Mouse (Mus musculus) monocyte, adult 2 months (primary cell): ENCODE data around the gene Srgap3.
"Not testable (repeated sequence)": the region's sequence is repeated elsewhere in the genome, so short reads cannot be mapped to it uniquely, and the experiment has no call there.

ENCODE experiments used
- DNase-seq, 2 experiments: peaks; one replicate each; pipeline ENCODE4 v3.0.0; 2022; ENCODE audit warnings: low spot score in 2 of 2, low read depth in 1 of 2

Srgap3 gene

DNA sequence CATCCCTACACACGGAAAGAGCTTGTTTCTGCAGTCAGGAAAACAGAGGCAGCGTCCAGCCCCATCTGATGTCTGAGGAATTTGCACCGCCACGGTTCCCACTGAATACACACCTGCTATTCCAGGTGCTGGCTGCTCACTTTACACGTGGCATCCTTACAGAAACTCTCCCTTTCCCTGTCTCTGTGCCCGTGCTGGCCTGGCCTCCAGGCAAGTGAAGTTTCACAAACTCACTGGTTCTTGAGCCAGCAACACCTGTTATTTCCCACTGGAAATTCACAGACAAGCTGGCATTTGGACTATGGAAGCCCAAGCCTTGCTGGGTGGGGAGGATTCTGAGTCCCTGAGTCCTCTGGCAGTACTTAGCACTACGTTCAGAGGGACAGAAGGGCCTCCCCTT, 84.6 kb downstream of the Srgap3 start:
- DNase-seq, result no peak

- DNase-seq, result no peak
These were observed 85.4 kb downstream of the Srgap3 start for GRCm38 (mm10) chr6:112861351-112862297.

GRCm38 (mm10) chr6:112860290-112860689, 86.8 kb downstream of the Srgap3 start:
- DNase-seq, result not testable (repeated sequence)

GRCm38 (mm10) chr6:112857057-112857456, 90.0 kb downstream of the Srgap3 start:
- no peak for DNase-seq

DNA sequence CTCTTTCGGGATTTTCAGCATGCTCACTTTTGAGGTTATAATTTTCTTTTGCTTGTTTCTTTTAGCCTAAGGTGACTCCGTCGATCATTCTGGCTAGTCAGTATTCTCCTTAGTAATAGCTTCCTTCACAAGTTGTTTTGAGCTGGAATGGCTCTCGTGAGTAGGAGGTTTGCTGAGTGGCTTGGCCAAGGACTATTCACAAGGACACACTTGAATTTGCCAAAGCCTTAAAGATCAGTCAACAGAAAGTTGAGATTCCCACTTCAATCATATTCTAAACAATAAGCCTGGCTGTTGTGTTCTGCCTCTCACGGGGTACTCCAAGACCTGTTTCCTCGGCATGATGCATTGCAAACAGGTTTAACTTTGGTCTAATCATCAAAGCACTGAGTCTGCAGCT, 91.9 kb downstream of the Srgap3 start:
- no peak for DNase-seq

DNA sequence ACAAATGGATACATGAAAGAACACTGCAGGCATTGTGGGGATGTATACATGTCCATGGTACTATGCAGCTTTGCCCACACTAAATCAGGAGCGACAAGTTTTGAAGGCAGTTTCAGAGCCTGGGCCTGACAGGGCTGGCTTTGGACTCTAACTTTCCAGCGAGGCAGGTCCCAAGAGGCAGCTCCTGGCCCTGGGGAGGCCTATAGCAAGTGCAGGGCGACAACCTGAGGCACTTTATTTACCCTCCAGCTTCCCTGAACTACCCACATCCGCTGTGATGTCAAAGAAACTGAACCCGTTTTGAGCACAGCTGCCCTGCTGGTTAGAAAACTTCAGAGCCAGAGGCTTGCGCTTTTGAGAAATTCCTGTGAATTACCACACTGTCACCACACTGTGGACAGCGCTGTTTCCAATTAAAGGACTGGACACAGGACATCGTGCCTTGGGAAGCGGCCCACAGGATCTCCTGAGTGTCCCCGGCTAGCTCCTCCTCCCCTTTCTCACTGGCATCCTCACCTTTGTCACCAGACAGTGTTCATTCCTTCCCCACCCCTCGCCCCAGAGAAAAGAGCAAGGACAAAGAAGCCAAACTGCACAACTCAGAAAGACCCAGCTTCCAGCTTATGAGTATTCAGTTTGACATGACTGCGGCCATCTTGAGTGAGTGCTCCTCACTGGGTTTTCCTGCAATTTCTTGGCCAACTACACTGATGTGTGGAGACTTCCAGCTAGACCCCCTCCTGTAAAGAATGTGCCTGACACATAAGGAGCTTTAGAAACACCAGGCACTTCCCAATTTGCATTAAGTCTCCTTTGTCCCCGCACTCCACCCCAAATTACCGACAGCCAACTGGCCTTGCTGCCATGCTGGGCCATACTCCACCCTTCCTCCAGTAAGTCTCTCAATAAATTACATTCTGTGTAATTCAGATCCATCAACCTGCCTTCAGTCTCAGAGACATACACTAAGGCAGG, 94.5 kb downstream of the Srgap3 start:
- DNase-seq, result no peak

DNA sequence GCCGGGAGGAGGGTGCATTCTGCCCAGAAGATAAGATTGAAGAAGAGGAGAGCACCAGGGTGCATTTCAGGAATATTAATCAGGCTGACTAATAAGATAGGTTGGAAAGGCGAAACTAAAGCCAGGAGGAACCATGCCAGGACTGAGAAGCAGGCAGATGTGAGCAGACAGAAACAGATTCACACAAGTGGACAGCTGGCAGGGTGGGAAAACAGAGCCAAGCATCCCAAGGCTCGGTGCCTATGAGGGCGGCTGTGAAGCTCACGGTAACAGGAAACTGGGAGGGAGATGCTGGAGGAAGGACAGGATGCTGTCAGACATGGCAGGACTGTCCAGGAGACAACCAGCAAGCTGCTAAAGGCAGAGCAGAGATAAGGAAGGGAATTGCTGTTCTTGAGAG, 96.3 kb downstream of the Srgap3 start:
- no peak for DNase-seq

DNA sequence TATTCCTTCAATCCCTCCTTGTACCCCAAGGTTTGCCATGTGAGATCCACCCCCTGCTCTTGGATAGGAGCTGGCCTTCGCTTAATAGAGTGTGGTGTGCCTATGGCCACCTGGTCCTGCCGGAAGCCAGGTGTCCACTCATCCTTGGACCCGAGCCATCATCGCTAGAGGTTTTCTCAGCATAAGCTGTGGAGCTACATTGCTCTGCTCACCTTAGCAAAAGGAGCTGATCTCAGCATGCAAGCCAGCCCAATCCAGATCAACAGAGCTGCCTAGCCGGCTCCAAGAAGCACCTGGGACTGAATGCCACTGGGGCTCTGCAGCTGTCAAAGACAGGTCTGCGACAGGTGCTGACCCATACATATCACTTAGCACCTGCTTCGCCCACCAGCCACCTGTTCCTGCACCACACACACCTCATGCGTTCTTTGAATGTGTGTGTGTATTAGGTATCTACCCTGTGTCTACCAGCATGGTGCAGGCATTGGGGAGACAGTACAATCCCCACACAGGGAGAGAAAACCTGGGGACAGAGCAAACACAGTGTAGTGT, 98.4 kb downstream of the Srgap3 start:
- DNase-seq, result no peak

GRCm38 (mm10) chr6:112846863-112847262, 100.2 kb downstream of the Srgap3 start:
- no peak for DNase-seq

DNA sequence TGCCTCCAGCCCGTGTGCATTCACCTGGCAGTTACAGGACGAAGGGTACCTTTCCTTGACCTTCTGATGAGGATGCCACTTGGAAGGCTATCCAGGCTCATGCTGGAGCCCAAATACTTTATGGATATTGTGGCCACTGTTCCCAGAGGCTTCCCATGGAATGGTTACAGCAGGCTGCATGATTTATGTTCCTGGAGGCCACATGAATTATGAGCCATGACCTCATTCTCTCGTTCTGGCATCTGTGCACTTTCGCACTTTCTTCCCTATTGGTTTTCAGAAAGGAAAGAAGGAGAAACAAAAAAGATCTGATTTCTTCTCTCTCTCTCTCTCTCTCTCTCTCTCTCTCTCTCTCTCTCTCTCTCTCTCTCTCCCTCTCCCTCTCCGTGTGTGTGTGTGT, 104.6 kb downstream of the Srgap3 start:
- no peak for DNase-seq

GRCm38 (mm10) chr6:112840400-112840799, 106.7 kb downstream of the Srgap3 start:
- no peak for DNase-seq

DNA sequence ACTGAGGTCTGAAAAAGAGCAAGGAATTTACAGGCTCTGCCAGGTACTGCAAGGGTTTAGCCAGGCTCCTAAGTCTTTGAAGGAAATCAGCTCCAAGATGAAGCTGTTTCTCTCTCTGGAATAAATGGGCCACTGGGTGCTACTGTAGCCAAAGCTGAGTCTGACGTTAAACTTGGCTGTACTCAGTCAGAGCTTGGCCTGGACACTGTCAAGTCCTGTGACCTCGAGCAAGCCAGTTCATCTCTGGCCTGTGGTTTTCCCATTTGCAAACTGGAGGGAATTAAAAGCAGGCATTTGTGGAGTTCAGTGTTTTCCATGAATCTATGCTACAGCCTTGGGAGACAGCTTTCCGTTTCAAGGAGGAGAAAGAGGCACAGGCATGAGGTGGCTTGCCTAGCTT, 107.7 kb downstream of the Srgap3 start:
- DNase-seq, result no peak

- no peak for DNase-seq
These were observed 108.2 kb downstream of the Srgap3 start for GRCm38 (mm10) chr6:112838879-112839278.

DNA sequence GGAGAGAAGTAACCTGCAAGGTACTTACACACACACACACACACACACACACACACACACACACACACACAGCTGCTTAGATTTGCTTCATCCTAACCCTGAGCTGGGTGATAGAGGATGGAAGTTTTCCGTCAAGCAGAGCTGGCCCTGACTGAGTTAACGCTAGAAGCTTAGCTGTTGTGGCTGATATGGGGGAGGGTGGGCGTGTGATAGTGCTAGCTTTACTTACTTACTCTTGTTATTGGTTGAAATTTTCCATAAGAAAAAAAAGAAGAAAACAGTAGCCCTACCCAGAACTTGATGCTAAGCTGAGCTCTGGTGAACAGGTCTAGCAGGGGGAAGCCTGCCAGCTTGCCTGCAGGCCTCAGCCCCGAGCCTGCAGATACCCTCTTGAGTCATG, 110.4 kb downstream of the Srgap3 start:
- DNase-seq, result no peak

GRCm38 (mm10) chr6:112835413-112835812, 111.7 kb downstream of the Srgap3 start:
- no peak for DNase-seq

GRCm38 (mm10) chr6:112834430-112834829, 112.6 kb downstream of the Srgap3 start:
- no peak for DNase-seq

GRCm38 (mm10) chr6:112833763-112834162, 113.3 kb downstream of the Srgap3 start:
- DNase-seq, result no peak

GRCm38 (mm10) chr6:112829196-112829595, 117.9 kb downstream of the Srgap3 start:
- DNase-seq, result no peak

DNA sequence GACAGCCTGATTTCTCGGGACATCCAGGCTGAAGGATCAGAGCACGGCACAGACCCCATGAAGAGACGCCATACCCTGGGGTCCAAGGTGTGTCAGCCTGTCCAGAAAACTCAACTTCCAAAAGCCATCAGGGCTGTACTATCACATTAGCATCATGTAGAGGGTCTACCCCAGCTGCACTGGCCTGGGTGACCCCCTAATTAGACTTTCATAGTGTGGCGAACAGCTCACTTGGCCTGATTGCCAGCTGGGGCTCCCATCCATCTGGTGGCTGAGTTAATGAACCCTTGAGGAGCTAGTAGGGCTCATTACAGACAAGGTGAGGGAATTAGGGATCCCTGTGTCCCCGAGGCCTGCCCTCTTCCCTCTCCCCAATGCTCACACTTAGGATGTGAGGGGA, 118.6 kb downstream of the Srgap3 start:
- no peak for DNase-seq

GRCm38 (mm10) chr6:112825657-112826056, 121.4 kb downstream of the Srgap3 start:
- DNase-seq, result no peak

- DNase-seq, result no peak
These were observed 124.0 kb downstream of the Srgap3 start for GRCm38 (mm10) chr6:112823096-112823495.
